Mouse (Mus musculus) kidney, adult 18-20 months (tissue): ENCODE results near the gene Dlx6.

Experiments
- DNase-seq: peaks from one replicate; pipeline ENCODE4 v3.0.0; 2021

Dlx6 gene

DNA sequence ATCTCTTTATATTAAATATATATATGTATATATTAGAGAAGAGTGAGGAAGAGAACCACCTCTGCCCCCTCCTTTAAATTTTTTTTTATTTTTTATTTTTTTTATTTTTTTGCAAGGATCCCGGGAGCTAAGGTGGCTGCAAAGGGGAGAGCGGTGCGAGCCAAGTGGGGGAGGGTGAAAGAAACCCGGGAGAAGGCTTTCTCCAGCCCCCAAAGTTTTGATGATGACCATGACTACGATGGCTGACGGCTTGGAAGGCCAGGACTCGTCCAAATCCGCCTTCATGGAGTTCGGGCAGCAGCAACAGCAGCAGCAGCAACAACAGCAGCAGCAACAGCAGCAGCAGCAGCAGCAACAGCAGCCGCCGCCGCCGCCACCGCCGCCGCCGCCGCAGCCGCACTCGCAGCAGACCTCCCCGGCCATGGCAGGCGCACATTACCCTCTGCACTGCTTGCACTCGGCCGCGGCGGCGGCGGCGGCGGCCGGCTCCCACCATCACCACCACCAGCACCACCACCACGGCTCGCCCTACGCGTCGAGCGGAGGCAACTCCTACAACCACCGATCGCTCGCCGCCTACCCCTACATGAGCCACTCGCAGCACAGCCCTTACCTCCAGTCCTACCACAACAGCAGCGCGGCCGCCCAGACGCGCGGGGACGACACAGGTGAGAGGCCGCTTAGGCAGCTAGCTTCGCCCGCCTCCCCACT lies at the start of gene Dlx6:
Gene Dlx6, plus strand, starts transcription at position 175 of the 711 bp plus-strand sequence.
- no peak for DNase-seq

DNA sequence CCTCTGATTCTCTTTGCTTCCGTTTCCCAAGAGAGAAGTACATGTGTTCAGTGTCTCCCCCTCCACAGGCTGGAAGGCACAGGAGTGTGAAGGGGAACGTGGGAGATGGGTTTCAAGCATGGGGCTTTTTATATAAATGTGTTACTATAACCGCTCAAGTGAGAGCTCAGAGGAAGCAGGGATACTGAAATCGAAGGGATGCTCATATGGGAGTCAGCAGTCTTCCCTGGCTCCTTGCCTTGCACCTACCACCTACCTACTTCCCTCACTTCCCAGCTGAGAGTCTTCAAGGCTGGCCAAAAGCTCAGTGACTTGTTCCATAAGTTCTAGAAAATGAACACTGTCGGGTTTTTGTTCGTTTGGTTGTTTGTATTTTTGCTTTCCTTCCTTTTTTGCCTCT lies 46.3 kb upstream of the Dlx6 start:
- no peak for DNase-seq

DNA sequence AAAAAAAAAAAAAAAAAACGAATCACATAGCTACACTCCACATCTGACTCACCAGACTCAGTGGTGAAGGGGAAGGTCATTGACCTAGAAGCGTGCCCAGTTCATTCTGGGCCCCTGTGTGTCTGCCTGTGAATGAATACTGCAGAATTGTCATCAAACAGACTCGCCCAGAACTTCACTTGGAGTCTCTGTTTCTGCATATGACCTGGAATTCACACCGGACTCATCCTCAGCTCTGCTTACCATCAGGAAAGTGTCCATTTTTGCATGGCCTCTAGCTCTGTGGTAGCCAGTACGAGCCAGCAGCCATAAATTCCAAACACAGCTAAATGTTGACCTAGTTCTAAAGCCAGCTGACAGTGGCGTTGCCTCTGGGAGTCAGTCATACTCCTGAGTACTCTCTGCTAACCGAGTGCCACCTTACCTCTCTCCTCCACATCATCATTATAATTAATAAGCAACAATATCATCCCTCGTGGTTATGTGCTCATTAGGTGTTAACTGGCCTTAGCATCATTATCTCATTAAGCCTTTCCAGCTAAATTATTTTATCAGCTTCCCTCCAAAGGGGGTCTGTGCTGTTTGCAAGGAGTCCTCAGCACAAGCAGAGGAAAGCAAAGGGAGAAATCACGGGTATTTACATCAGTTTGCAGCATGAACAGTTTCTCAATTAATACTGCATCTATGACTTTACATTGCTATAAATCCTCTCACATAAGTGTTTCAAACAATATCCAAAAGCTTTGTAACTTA lies 44.9 kb upstream of the Dlx6 start:
- DNase-seq = no peak

DNA sequence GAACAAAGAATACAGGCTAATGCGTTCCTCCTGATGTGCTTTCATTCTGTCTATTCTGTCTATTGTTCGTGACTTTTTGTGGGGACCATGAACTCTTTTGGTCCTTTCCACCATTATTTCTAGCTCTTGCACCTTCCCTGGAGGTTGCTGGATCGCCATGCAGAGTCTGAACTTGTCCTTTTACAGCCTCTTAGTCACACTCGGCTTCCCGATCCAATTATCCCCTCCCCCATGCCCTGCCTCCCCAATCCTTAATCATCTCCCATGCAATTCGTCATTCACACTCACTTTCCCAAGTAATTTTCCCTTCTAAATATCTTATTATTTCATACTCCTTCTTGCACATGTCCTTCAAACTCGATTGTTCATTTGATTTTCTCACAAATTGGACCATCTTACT lies 44.0 kb upstream of the Dlx6 start:
- DNase-seq = no peak

DNA sequence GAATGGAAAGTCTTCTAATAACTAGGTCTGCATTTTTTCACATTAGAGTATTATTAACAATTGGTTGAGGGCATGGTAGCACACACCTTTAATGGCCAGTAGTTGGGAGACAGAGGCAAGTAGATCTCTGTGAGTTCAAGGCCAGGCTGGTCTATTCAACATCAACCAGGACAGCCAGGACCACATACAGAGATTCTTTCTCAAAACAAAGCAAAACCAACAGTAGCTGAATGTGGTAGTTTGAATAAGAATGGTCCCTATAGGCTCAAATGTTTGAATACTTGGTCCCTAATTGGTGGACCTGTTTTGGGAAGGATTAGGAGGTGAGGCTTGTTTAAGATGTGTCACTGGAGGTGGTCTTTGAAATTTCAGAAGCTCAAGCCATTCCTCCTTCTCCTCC lies 37.8 kb upstream of the Dlx6 start:
- no peak for DNase-seq

DNA sequence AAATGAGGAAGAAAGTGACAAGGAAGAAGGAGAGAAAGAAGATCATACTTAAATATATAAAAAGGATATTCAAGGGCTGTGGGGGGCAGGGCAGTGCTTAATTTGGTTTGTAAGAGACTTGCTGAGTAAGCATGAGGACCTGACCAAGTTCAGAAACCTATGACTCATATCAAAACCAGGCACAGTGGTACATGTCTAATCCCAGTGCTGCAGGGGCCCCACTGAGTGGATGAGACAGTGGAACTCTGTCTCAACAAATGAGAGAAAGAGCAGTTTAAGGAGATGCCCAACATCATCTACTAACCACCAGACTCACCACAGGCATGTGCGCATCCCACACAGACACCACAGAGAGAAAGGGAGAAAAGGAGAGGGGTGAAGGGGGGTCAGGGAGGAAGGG lies 36.3 kb upstream of the Dlx6 start:
- no peak for DNase-seq

DNA sequence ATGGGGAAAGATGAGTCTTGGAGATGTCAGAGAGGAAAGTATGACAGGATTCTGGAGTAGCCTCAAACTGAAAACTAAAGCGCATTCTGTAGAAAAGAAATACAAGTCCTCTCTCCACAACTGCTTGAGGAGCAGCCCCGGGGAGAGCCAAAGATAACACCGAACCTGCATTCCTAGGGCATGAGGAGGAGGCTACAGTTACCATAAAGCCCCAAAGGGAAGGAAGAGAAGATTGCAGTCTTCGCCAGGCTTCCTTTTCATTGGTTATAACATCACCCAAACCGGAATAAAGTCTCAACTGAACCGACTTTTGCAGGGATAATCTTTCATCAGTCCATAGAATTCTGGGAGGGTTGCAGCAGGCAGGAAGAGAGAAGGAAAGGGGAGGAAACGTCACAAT lies 32.7 kb upstream of the Dlx6 start:
- no peak for DNase-seq

DNA sequence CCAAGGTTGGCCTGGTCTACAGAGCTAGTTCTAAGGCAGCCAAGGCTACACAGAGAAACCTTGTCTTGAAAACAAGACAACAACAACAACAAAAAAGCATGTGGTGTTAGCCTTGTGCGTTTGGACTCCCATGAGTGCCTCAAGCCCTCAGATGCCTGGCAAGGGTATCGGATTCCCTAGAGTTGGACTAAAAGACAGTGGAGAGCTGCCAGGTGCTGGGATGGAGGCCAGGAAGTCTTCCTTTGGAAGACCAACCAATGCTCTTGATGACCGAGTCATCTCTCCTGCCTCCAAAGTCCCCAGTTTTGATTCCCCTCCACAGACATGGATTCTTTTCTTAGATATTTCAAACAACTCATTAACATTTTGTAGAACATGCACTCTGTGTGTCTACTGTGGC lies 29.8 kb upstream of the Dlx6 start:
- no peak for DNase-seq

DNA sequence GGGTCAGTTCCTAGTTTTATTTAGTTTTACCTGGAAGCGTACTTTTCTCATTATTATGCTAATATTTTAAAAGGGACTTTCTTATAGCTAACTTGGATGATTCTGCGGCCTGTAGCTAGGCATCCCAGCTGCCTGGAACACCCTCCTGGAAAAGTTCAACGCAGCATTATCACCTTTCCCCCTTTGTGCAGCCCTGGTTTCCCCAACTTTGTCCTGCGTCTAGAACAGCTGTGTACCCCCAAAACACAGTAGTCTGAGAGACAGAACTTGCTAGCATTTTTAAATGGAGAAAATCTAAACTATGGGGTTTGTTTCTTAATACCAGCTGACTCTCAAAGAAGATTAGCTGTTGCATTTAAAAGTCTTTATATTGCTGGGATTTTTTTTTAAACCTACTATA lies 14.6 kb upstream of the Dlx6 start:
- no peak for DNase-seq

DNA sequence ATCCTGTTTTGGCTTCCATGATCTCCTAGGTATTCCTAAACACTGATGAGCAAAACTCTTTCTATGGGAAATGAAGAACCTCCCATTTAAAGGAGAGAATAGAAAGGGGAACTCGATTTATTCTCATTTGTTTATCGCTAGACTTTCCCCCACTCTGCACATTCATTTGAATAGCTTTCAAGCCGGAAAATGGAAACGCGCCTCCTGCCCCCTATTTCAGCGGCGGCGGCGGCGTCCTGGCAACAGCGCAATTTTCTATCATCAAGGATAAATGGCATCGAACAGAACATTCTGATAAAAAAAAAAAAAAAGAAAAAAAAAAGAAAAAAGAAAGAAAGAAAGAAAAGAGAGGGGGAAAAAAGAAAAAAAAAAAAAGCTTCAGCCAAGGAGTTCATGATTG lies 13.4 kb upstream of the Dlx6 start:
- DNase-seq = no peak

DNA sequence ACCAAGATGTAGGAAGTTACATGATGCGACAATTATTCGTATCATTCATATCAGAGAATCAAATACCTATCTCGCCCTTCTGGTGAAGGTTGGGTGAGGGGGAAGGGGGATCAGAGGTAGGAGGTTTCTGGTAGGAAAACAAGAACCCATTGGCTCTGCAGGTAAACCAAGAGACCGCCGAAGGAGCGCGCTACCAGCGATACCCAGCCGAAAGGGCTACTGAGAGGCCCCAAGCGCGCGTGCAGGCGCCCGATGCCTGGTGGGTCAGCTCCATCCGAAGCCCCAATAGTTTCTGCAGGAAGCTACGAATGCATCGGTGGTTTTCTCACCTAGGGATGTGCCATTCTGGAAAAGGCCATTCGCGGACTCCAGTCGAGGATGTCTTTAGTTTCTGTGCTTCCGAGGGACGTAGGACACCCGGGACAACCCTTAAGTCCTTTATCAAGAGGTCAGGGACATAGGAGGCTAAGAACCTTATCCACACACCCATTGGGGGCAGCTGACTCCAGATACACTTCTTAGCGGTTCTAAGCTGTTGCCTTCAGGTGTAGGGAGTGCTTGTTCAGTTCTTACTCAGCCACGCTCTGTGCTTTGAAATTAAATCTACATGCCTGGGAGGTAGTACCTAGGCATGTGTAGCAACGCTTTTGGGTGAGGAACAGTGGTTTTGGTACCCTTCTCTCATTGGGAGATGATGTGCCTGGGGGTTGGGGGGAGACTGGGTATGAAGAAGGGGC lies 12.6 kb upstream of the Dlx6 start:
- no peak for DNase-seq

DNA sequence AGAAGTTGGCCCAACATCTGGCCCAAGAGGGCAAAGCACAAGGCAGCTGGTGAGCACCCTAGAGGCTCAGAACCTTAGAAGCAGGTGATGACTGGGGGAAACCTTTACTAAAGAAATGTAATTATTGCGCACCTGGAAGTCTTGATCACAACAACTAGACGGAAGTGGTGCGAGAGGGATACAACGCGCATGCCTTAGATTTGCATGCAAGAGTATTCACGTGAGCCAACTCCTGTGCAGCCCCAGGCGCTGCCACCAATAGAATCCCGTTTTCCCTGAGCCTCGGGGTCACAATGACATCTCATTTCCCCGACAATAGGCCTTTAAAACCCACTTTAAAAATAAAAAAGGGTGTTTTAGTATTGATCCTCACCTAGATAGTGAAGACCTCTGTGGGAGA lies 12.0 kb upstream of the Dlx6 start:
- no peak for DNase-seq

DNA sequence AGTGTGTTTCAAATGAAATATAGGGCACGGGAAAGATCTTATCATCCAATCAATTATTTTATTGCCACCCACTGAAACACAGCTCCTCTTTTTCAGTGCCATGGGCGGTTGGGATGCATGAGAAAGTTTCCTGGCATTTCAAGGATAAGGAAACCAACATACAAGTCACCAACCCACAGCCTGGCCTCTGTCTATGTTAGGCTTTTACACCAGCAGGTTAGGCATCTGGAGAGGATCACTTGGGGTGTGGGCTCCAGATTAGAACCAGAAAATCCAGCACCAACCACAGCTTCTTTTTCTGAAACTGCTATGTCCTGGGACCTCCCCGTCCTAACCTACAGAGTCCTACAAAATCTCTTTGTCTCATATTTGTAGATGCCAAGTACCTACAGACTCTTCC lies 10.2 kb upstream of the Dlx6 start:
- DNase-seq = no peak

DNA sequence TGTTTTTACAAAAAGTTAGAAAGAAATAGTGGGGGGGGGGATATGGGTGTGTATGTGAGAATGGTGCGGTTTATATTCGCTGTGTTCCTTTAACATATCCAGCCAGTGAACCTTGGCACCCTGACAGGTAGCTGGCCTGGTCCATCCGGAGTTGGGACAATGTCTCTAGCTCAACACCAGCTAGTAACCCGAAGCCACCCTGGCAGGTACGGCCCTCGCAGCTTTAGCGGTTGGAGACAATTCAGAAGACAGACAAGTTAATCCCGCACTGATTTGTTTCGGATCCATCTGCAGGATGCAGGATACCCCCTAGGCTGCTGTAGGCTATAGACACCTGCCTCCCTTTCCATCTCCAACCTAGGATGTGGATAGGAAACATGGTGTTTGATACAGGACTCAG lies 9.0 kb upstream of the Dlx6 start:
- no peak for DNase-seq

DNA sequence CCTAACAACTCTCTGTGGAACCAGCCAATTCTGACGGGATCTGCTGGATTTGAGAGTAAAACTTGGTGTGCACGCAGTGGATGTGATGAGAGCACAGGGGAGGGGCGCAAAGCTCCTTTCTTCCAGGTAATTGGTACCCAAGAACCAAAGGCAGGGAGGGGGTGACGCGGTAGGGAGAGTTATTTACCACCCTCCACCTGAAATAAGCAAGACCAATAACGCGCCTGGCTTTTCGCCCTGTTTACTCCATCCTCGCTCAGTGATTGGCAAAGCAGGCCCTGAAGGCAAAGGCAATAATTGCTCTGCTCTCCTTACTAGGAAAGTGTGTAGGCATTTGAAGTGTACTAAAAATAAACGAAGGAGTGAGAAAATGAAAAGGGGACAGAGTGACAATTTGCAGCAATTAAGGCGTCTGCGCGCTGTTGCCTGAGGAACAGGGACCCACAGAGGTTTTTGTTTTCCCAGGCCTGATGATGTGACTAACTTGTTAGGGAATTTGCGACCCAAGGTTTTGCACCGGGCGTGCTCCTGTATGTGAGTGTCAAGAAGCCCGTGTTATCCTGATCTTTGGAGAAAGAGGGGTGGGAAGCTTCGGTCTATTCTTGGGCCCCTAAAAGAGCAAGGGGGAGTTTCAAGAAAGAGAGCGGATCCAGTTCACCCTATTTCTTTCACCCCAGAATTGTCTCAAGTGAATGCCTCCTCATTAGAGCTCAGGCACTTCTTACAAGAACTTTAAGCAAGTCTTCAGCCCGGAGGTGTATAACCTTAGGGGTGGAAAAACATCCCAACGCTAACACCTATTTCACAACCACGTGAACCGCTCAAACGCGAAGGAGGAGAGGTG lies 8.0 kb upstream of the Dlx6 start:
- no peak for DNase-seq

DNA sequence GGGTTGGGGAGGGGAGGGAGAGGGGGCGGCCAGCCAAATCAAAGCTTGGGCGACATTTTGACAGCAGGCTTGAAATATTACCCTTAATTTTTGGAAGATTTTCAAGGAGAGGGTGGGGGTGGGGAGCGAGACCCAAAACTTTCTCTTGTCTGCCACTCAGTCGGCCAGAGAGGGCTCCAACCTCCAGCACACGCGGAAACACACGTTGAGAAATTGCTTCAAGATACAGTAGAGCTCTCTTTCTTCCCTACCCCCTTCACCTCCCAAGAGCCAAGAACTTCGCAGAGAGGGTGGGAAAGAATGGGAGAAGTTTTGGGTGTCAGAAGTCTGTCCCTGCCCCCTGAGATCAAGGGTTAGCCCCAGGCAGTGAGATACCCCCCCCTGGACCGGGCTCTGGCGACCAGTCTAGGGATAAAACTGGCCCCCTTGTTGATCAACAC lies 7.4 kb upstream of the Dlx6 start:
- no peak for DNase-seq

DNA sequence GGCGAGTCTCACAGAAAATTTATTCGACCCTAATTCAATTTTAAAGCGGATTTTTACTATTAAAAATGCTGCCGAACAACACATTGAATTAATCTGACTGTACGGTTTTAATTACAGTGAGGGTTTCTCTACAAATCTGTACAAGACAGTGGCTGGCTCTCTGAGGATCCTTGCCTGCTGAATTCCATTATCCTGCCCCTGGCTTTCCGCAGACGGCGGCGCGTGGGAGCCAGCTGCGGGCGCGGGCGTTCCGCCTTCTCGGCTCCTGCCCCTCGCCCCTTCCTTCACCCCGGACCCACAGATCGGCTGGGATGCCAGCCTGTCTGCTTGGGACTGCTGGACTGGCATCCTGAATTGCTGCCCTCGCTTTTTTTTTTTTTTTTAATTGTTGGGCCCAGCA lies 6.8 kb upstream of the Dlx6 start:
- no peak for DNase-seq

DNA sequence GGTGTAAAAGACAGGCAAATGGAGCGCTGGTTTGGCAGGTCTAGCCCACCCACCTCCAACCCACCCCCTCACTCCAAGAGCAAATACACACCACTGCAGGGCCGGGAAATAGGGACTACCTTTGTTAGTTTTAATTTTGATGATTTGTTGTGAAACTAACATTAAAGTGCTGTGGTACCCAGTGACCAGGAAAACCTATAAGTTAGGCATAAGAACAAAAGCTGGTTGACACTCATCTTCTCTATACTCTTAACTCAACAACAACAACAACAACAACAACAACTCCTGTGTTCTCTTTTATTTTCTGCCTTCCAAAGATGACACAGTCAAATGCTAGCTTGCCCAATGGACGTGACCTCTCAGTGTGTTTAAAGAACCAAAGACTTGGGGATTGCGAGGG lies 6.3 kb upstream of the Dlx6 start:
- DNase-seq = no peak

DNA sequence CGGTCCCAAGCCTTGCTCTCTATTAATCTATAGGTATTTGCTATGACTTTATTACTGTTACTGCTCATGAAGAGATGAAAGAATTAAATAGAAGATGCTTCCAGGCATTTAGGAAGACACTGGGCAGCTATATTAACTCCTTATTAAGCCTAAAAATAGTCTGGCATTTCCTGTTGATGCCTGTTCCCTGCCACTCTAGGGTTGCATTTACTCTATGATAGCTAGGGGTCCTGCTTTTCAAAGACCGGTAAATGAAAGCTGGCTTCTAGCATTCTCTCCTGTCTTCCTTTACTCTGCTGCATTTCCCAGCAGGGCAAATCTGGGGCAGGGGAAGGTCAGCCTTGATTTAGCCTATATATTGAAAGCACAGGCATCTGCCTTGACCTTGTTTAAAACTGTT lies 5.4 kb upstream of the Dlx6 start:
- no peak for DNase-seq

DNA sequence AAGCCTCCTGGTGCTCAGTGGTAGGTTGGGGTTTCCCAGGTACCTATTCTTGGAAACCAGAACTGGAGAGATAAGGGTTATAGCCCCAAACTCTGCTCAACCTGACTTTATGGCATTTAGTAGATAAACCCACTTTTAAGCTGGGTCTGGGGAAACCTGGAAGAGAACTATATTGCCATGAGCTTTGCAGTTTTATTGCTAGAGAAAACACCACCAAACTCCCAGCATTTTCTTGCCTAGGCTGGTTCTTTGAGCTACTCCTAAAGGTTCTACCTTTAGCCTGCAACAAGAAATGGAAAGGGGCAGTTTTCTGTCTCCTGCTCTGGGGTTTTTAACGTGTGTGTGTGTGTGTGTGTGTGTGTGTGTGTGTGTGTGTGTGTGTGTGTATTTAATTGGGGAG lies 4.6 kb upstream of the Dlx6 start:
- no peak for DNase-seq

DNA sequence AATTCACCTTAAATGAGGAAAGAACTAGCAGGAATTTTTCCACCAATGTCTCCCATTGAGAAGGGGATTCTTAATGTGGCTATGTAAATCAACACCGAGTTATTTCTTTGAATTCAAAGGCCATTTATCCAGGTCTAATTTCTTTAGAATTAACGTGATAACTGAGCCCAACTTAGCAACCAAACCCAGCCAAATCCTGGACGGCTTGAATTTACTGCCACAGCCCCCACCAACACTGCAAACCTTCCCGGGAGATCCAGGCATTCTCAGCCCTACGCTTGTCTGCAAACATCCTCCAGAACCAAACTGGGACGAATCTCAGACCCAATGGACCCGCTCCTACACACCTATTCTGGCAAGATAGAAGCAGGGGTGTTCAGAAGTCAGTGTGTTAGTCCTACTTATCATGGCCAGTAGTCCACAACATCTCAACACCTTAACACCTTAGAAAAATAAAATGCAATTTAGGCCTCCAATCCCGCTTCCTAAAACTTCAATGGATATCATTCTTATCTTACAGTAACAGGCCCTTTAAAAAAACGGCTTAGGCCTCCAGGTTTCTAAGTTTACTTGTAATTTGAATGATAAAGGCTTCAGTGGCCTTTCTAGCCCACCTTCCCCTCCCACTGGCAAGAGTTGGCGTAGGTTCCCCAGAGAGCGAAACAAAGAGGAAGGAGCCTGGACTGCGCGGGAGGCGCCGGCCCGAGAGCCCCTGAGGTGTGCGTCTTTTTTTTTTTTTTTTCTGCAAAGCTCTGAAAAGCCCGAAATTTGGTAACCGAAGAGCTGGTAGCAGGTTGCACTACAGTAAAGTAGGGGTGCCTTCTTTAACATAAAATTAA lies 3.8 kb upstream of the Dlx6 start:
- no peak for DNase-seq

DNA sequence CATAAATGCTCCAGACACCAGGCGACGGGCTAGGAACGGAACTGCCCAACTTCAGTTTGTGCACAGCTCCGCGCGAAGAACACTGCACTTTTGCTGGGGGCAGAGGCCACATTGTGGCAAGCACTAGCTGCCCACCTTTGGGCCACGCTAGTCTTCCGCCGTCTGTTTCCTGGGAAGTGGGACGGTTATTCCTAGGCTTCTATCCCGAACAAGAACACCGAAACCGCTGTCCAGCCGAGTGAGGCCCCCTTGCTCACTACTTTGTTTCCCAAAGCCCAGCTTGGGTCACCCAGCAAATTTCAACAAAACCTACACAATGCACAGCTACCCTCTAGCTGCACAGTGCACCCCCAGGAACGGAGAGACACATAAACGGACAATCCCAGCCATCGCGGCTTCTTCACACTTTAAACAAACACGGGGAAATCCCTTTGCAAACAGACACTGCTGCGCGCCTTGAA lies 3.2 kb upstream of the Dlx6 start:
- no peak for DNase-seq
